Mouse (Mus musculus) embryonic facial prominence, embryonic 10.5 days (tissue): Measurements from ENCODE around the gene Klf7. TPM values are rescaled to one million over a fixed set of nuclear protein-coding genes. Genes with fewer than 3 reads are reported as not detected.

Experiments used
- DNase-seq: peaks from one replicate; pipeline ENCODE4 v3.0.0-alpha.2; 2017; ENCODE audit warnings: low spot score
- H3K27ac ChIP-seq: fragments of 300-500 bp; sonication (generic); replicated peaks from 2 replicates; pipeline ENCODE4 v1.5.1; 2016; ENCODE audit warnings: mild to moderate bottlenecking
- H3K27me3 ChIP-seq: fragments of 300-500 bp; sonication (generic); replicated peaks from 2 replicates; pipeline ENCODE4 v1.6.1; 2016; ENCODE audit warnings: low read depth, mild to moderate bottlenecking; ENCODE audit not compliant: poor library complexity, severe bottlenecking
- H3K36me3 ChIP-seq: fragments of 300-500 bp; sonication (generic); replicated peaks from 2 replicates; pipeline ENCODE4 v1.6.1; 2016; ENCODE audit warnings: mild to moderate bottlenecking, moderate library complexity
- H3K4me1 ChIP-seq: fragments of 300-500 bp; sonication (generic); 2 replicates; pipeline ENCODE4 v1.6.1; 2016
- H3K4me3 ChIP-seq: fragments of 300-500 bp; sonication (generic); 2 replicates; pipeline ENCODE4 v1.5.1; 2016; ENCODE audit warnings: mild to moderate bottlenecking, moderate library complexity
- H3K9me3 ChIP-seq: fragments of 300-500 bp; sonication (generic); 2 replicates; pipeline ENCODE4 v1.6.1; 2016; ENCODE audit warnings: mild to moderate bottlenecking
- WGBS: fragments of 180-500 bp; shearing (Covaris S2); methylation state at CpG from one replicate; pipeline ENCODE4 v1.1.7; 2016; 5-methylcytosine and 5-hydroxymethylcytosine counted together
- polyA plus RNA-seq: library from polyadenylated mRNA; unstranded; fragments of >200 nt; fragmentation: Nextera tagmentation; extraction: Ambion mirVana; gene quantifications from 2 replicates; pipeline ENCODE4 v1.2.1, GENCODE M21; 2016

Gene Klf7
- polyA plus RNA-seq, 1 experiment from 2014 or later = 14.8 TPM

- no peaks in the 10 kb centered on the region for H3K9me3 ChIP-seq
- no peak for DNase-seq
- H3K27ac ChIP-seq = no peak overlapping the region
- 90% methylated on average over 9 of the region's 9 CpGs for WGBS
- H3K4me3 ChIP-seq = no peak overlapping the region
- peaks cover 21% of the 10 kb centered on the region for H3K36me3 ChIP-seq
- no peaks in the 10 kb centered on the region for H3K27me3 ChIP-seq
- H3K4me1 ChIP-seq = peaks cover 7% of the 10 kb centered on the region; the same call in 1 of the 2 replicates
Observed at GRCm38 (mm10) chr1:64032502-64033231, 89.4 kb downstream of the Klf7 start.

DNA sequence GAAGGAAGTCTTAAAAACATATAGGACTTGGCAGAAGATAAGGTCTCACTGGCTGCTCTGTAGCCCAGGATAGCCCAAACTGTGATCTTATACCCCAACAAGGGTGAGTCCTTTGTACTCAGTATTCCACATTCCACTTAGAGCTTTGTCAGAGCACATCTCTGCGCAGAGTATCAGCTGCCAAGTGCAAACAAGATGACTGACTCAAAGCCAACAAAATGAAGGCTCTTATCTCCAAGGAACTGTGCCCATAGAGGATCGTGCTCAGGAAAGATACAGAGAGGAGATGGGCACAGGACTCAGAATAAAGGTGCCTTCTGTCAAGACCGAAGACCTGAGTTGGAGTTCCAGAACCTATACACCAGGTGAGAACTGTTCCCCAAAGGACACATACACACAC is 100.1 kb downstream of the Klf7 start:
- Histone ChIP-seq H3K27me3 (no peaks in the 10 kb centered on the region), H3K9me3 (no peaks in the 10 kb centered on the region), H3K36me3 (no peaks in the 10 kb centered on the region), H3K4me3 (no peak overlapping the region), H3K4me1 (peaks cover 34% of the 10 kb centered on the region), H3K27ac (no peak overlapping the region)
- 97% methylated on average over 3 of the region's 3 CpGs for WGBS
- no peak for DNase-seq

GRCm38 (mm10) chr1:64020672-64021635 is 101.1 kb downstream of the Klf7 start:
- H3K4me3 ChIP-seq = peak overlapping the region; percentile 32
- 31% methylated on average over 19 of the region's 19 CpGs for WGBS
- H3K27me3 ChIP-seq = no peaks in the 10 kb centered on the region
- no peaks in the 10 kb centered on the region for H3K9me3 ChIP-seq
- H3K36me3 ChIP-seq = no peaks in the 10 kb centered on the region
- peaks cover 34% of the 10 kb centered on the region for H3K4me1 ChIP-seq
- H3K27ac ChIP-seq = peak overlapping the region; percentile 81
- peak; percentile 67 for DNase-seq

GRCm38 (mm10) chr1:64019127-64019635 is 102.9 kb downstream of the Klf7 start:
- Histone ChIP-seq H3K36me3 (no peaks in the 10 kb centered on the region), H3K9me3 (no peaks in the 10 kb centered on the region), H3K4me1 (peaks cover 34% of the 10 kb centered on the region), H3K4me3 (no peak overlapping the region), H3K27me3 (no peaks in the 10 kb centered on the region), H3K27ac (peak overlapping the region; percentile 59; the same call in 1 of the 2 replicates)
- DNase-seq = no peak
- WGBS = 62% methylated on average over 6 of the region's 6 CpGs

GRCm38 (mm10) chr1:64018466-64019077 is 103.5 kb downstream of the Klf7 start:
- Histone ChIP-seq H3K27me3 (no peaks in the 10 kb centered on the region), H3K27ac (peak overlapping the region; percentile 59; the same call in 1 of the 2 replicates), H3K4me1 (peaks cover 34% of the 10 kb centered on the region), H3K4me3 (no peak overlapping the region), H3K9me3 (no peaks in the 10 kb centered on the region), H3K36me3 (no peaks in the 10 kb centered on the region)
- 53% methylated on average over 16 of the region's 16 CpGs for WGBS
- DNase-seq = peak; percentile 18

DNA sequence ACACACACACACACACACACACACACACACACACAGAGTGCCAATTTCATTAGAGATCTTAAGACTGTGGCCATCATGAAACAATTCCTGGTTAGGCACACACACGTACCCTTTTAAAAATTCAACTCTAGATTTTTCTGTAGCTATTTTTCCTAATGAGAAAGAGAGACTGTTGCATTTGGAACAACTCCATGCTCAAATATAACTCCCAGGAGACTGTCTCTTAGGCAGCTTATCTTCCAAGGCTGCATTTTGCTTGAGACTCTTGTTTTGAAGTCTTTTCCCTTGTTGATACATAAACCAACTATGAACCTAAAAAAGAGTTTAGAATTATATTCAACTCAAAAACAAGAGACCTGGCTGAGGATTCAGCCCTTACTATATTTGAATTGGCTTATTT is 108.0 kb downstream of the Klf7 start:
- DNase-seq = no peak
- no peak overlapping the region for H3K4me3 ChIP-seq
- peaks cover 14% of the 10 kb centered on the region for H3K4me1 ChIP-seq
- WGBS = 87% methylated on average over 1 of the region's 1 CpGs
- no peak overlapping the region for H3K27ac ChIP-seq
- no peaks in the 10 kb centered on the region for H3K9me3 ChIP-seq
- H3K36me3 ChIP-seq = no peaks in the 10 kb centered on the region
- no peaks in the 10 kb centered on the region for H3K27me3 ChIP-seq

DNA sequence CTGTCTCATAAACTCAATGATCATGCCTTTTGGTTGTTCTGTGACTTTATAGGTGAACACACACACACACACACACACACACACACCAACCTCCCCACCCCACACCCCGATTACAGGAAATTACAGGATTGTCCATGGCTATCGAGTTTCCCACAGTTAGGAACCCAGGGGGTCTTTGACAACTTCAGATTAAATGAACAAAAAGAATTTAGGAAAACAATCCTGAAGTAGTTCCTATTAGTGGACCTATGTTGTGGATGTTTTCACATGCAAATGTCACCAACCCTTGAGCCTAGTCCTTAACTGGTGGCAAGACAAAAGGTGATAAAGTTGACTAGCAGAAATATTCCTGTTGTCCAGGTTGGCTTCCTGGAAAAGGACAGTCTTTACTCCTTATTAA is 113.1 kb downstream of the Klf7 start:
- no peak overlapping the region for H3K27ac ChIP-seq
- no peaks in the 10 kb centered on the region for H3K27me3 ChIP-seq
- H3K9me3 ChIP-seq = no peaks in the 10 kb centered on the region
- DNase-seq = no peak
- peaks cover 16% of the 10 kb centered on the region for H3K4me1 ChIP-seq
- no peaks in the 10 kb centered on the region for H3K36me3 ChIP-seq
- WGBS = 12% methylated on average over 2 of the region's 2 CpGs
- H3K4me3 ChIP-seq = no peak overlapping the region

GRCm38 (mm10) chr1:64008031-64008430 is 114.1 kb downstream of the Klf7 start:
- no peaks in the 10 kb centered on the region for H3K9me3 ChIP-seq
- no peaks in the 10 kb centered on the region for H3K27me3 ChIP-seq
- H3K36me3 ChIP-seq = no peaks in the 10 kb centered on the region
- H3K4me3 ChIP-seq = no peak overlapping the region
- H3K4me1 ChIP-seq = peaks cover 25% of the 10 kb centered on the region
- no peak overlapping the region for H3K27ac ChIP-seq
- no peak for DNase-seq

DNA sequence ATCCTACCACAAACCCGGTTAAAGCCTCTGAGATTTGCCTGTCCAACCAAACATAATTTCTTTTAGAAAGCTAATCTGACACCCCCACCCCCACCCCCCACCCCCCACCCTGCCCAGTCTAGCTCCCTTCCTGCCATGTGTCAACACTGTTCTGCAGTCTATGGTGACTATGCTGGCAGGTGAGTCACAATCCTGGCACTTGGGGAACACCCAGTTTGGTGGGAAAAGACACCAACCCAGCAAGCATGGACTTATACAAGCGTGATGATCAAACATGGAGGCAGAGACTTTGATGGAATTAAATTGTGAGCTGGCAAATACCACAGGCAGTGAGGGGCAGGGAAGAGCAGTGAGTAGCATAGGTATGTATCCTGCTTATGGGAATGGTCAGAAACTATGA is 116.9 kb downstream of the Klf7 start:
- WGBS = 93% methylated on average over 2 of the region's 2 CpGs
- Histone ChIP-seq H3K27ac (no peak overlapping the region), H3K4me1 (peaks cover 25% of the 10 kb centered on the region), H3K36me3 (no peaks in the 10 kb centered on the region), H3K4me3 (no peak overlapping the region), H3K27me3 (no peaks in the 10 kb centered on the region), H3K9me3 (no peaks in the 10 kb centered on the region)
- DNase-seq = no peak

DNA sequence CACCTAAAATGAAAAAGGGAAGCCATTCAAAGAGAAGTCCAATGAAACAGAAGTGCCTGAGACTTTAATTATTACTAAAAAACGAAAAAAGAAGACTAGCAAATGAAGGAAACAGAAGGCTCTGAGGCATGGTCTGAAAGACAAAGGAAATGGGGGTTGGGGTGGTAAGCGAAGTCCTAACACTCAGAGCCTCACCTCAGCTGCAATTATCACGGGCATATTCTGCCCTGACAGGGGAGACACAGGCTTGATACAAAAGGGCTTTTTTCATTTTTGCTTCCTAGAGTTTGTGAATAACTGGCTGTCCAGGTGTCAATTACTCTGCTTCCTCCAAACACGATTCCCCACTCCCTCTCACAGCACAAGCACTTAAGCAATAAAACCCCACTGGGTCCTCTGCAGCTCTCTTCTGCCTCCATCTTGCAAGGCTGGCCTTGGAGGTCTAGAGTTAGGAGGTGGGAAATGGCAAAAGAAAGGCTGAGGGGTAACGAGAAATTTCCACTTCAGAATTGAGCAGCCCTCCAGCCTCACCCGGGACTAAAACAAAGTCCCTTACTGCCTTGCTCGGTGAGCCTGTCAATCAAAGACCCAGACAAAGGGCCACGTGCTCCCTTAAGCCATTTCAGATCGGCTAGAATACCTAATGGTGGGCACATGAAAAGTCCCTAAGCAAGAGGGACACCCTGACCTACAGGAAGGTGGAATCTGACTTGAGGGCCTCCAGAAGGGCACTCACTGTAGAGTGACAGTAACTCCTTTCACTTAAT is 118.4 kb downstream of the Klf7 start:
- H3K9me3 ChIP-seq = no peaks in the 10 kb centered on the region
- peak overlapping the region; percentile 66 for H3K27ac ChIP-seq
- H3K4me3 ChIP-seq = no peak overlapping the region
- H3K4me1 ChIP-seq = peaks cover 17% of the 10 kb centered on the region
- no peaks in the 10 kb centered on the region for H3K27me3 ChIP-seq
- 36% methylated on average over 9 of the region's 9 CpGs for WGBS
- peak; percentile 21 for DNase-seq
- no peaks in the 10 kb centered on the region for H3K36me3 ChIP-seq

GRCm38 (mm10) chr1:64002036-64002435 is 120.0 kb downstream of the Klf7 start:
- H3K9me3 ChIP-seq = no peaks in the 10 kb centered on the region
- H3K4me1 ChIP-seq = peaks cover 15% of the 10 kb centered on the region
- H3K27me3 ChIP-seq = no peaks in the 10 kb centered on the region
- DNase-seq = no peak
- no peaks in the 10 kb centered on the region for H3K36me3 ChIP-seq
- H3K4me3 ChIP-seq = no peak overlapping the region
- WGBS = 89% methylated on average over 6 of the region's 6 CpGs
- H3K27ac ChIP-seq = no peak overlapping the region

GRCm38 (mm10) chr1:64000597-64000996 is 121.5 kb downstream of the Klf7 start:
- Histone ChIP-seq H3K27me3 (no peaks in the 10 kb centered on the region), H3K9me3 (no peaks in the 10 kb centered on the region), H3K36me3 (no peaks in the 10 kb centered on the region), H3K4me1 (peaks cover 22% of the 10 kb centered on the region), H3K27ac (no peak overlapping the region), H3K4me3 (no peak overlapping the region)
- 85% methylated on average over 2 of the region's 2 CpGs for WGBS
- DNase-seq = no peak
